Mouse (Mus musculus) lung, postnatal 0 days (tissue): ENCODE results near the gene Rspo1. TPM values are rescaled to one million over a fixed set of nuclear protein-coding genes. Genes with fewer than 3 reads are reported as not detected.
A peak's percentile ranks its signal among the peaks of the same experiment; 100 is the strongest.

Experiments used
- ATAC-seq: fragments of 200-750 bp; cut with Nextera tagmentation; 2 replicates; pipeline ENCODE4 v1.8.0; 2017; ENCODE audit warnings: moderate library complexity
- DNase-seq: peaks from one replicate; pipeline ENCODE4 v3.0.0-alpha.2; 2016; ENCODE audit warnings: low spot score
- H3K27ac ChIP-seq: fragments of 300-500 bp; sonication (generic); 2 replicates; pipeline ENCODE4 v1.5.1; 2014; ENCODE audit warnings: antibody characterized with exemption, mild to moderate bottlenecking, low read length, mixed read lengths
- H3K27me3 ChIP-seq: fragments of 300-500 bp; sonication (generic); replicated peaks from 2 replicates; pipeline ENCODE4 v1.6.1; 2014; ENCODE audit warnings: low read length, mixed read lengths; ENCODE audit not compliant: insufficient read depth
- H3K36me3 ChIP-seq: fragments of 300-500 bp; sonication (generic); 2 replicates; pipeline ENCODE4 v1.6.1; 2014; ENCODE audit warnings: low read length, mixed read lengths; ENCODE audit not compliant: insufficient read depth
- H3K4me1 ChIP-seq: fragments of 300-500 bp; sonication (generic); 2 replicates; pipeline ENCODE4 v1.6.1; 2014; ENCODE audit warnings: antibody characterized with exemption, low read depth, low read length, mixed read lengths; ENCODE audit not compliant: insufficient read depth
- H3K4me2 ChIP-seq: fragments of 300-500 bp; sonication (generic); replicated peaks from 2 replicates; pipeline ENCODE4 v1.6.1; 2014; ENCODE audit warnings: low read depth, mild to moderate bottlenecking, low read length, moderate library complexity, mixed read lengths
- H3K4me3 ChIP-seq: fragments of 300-500 bp; sonication (generic); 2 replicates; pipeline ENCODE4 v1.5.1; 2014; ENCODE audit warnings: low read depth, low read length
- H3K9ac ChIP-seq: fragments of 300-500 bp; sonication (generic); replicated peaks from 2 replicates; pipeline ENCODE4 v1.6.1; 2014; ENCODE audit warnings: low read depth, mild to moderate bottlenecking
- H3K9me3 ChIP-seq: fragments of 300-500 bp; sonication (generic); 2 replicates; pipeline ENCODE4 v1.6.1; 2016; ENCODE audit warnings: low read length, mixed read lengths
- CTCF ChIP-seq: IDR thresholded peaks from 2 replicates; pipeline ENCODE4 v1.5.1; 2016; ENCODE audit warnings: antibody characterized with exemption, mild to moderate bottlenecking
- EP300 ChIP-seq: IDR thresholded peaks from 2 replicates; pipeline ENCODE4 v1.6.1; 2016; ENCODE audit warnings: antibody characterized with exemption, mild to moderate bottlenecking, control low read depth
- WGBS: fragments of 180-500 bp; shearing (Covaris S2); extraction: QIAGEN DNeasy Blood & Tissue Kit; methylation state at CpG from one replicate; pipeline ENCODE4 v1.1.7; 2014; 5-methylcytosine and 5-hydroxymethylcytosine counted together
- polyA plus RNA-seq: library from polyadenylated mRNA; unstranded; fragments of >200 nt; fragmentation: Nextera tagmentation; extraction: Ambion mirVana; gene quantifications from 2 replicates; pipeline ENCODE4 v1.2.1, GENCODE M21; 2015

Gene Rspo1
- polyA plus RNA-seq, 1 experiment from 2014 or later, result 6.5 TPM

GRCm38 (mm10) chr4:124984871-124985670, 1.2 kb upstream of the Rspo1 start:
- DNase-seq (peak; percentile 60), ATAC-seq (peak; percentile 43)
- no peaks in the 10 kb centered on the region for H3K9me3 ChIP-seq
- H3K27me3 ChIP-seq, result peaks cover 26% of the 10 kb centered on the region
- 0 out of 2 replicates have a peak overlapping the region, but pooled peaks have one; percentile 67 for H3K4me2 ChIP-seq
- TF ChIP-seq CTCF (no peak), EP300 (no peak)
- no peak overlapping the region for H3K27ac ChIP-seq
- no peaks in the 10 kb centered on the region for H3K4me1 ChIP-seq
- H3K4me3 ChIP-seq, result no peak overlapping the region
- 5% methylated on average over 18 of the region's 18 CpGs for WGBS
- H3K9ac ChIP-seq, result no peak overlapping the region
- H3K36me3 ChIP-seq, result no peaks in the 10 kb centered on the region

- 3% methylated on average over 32 of the region's 51 CpGs for WGBS
- peak overlapping the region; percentile 67 for H3K4me2 ChIP-seq
- H3K9me3 ChIP-seq, result no peaks in the 10 kb centered on the region
- H3K4me1 ChIP-seq, result no peaks in the 10 kb centered on the region
- no peak overlapping the region for H3K9ac ChIP-seq
- peaks cover 31% of the 10 kb centered on the region for H3K27me3 ChIP-seq
- no peak for ATAC-seq
- H3K4me3 ChIP-seq, result peak overlapping the region; percentile 45
- TF ChIP-seq CTCF (no peak), EP300 (no peak)
- no peak for DNase-seq
- H3K36me3 ChIP-seq, result no peaks in the 10 kb centered on the region
- H3K27ac ChIP-seq, result no peak overlapping the region
These were observed 795 bp downstream of the Rspo1 start for GRCm38 (mm10) chr4:124986739-124987710.

GRCm38 (mm10) chr4:124987711-124988097, 1.5 kb downstream of the Rspo1 start:
- TF ChIP-seq CTCF, result no peak
- TF ChIP-seq EP300, result no peak
- ATAC-seq, result no peak
- no peaks in the 10 kb centered on the region for H3K9me3 ChIP-seq
- H3K27me3 ChIP-seq, result peaks cover 31% of the 10 kb centered on the region
- no peak overlapping the region for H3K27ac ChIP-seq
- no peaks in the 10 kb centered on the region for H3K4me1 ChIP-seq
- H3K36me3 ChIP-seq, result no peaks in the 10 kb centered on the region
- no peak overlapping the region; the same call in 1 of the 2 replicates for H3K4me2 ChIP-seq
- no peak for DNase-seq
- 13% methylated on average over 10 of the region's 10 CpGs for WGBS
- H3K9ac ChIP-seq, result no peak overlapping the region
- H3K4me3 ChIP-seq, result no peak overlapping the region

- Histone ChIP-seq H3K4me3 (no peak overlapping the region), H3K27ac (no peak overlapping the region), H3K36me3 (no peaks in the 10 kb centered on the region), H3K9me3 (no peaks in the 10 kb centered on the region), H3K4me2 (no peak overlapping the region), H3K9ac (no peak overlapping the region), H3K27me3 (peaks cover 28% of the 10 kb centered on the region), H3K4me1 (no peaks in the 10 kb centered on the region)
- no peak for DNase-seq
- ATAC-seq, result no peak
- WGBS, result 12% methylated on average over 9 of the region's 9 CpGs
- no peak for TF ChIP-seq EP300
- no peak for TF ChIP-seq CTCF
These were observed 2.2 kb downstream of the Rspo1 start for GRCm38 (mm10) chr4:124988382-124988781.

GRCm38 (mm10) chr4:124989787-124990253, 3.6 kb downstream of the Rspo1 start:
- Histone ChIP-seq H3K27ac (no peak overlapping the region), H3K4me1 (no peaks in the 10 kb centered on the region), H3K36me3 (no peaks in the 10 kb centered on the region), H3K27me3 (peaks cover 28% of the 10 kb centered on the region), H3K9me3 (no peaks in the 10 kb centered on the region), H3K9ac (no peak overlapping the region), H3K4me2 (peak overlapping the region; percentile 25), H3K4me3 (no peak overlapping the region)
- ATAC-seq, result 0 out of 2 replicates have a peak, but pooled peaks have one; percentile 8
- no peak for TF ChIP-seq EP300
- DNase-seq, result peak; percentile 46
- WGBS, result 9% methylated on average over 20 of the region's 20 CpGs

- Histone ChIP-seq H3K9me3 (no peaks in the 10 kb centered on the region), H3K4me1 (no peaks in the 10 kb centered on the region), H3K4me2 (peak overlapping the region; percentile 25), H3K9ac (no peak overlapping the region), H3K4me3 (no peak overlapping the region), H3K36me3 (no peaks in the 10 kb centered on the region), H3K27ac (no peak overlapping the region), H3K27me3 (peaks cover 28% of the 10 kb centered on the region)
- ATAC-seq (no peak), DNase-seq (no peak)
- WGBS, result 14% methylated on average over 7 of the region's 7 CpGs
- no peak for TF ChIP-seq CTCF
- no peak for TF ChIP-seq EP300
These were observed 4.1 kb downstream of the Rspo1 start for GRCm38 (mm10) chr4:124990325-124990724.
